Mouse (Mus musculus): ENCODE measurements at regions not wholly inside any gene's neighbourhood (a gene's known extent, or its start where the extent isn't known, plus 50 kb on each side); places are given as distances from the start of the nearest gene placed in this dataset.

DNA sequence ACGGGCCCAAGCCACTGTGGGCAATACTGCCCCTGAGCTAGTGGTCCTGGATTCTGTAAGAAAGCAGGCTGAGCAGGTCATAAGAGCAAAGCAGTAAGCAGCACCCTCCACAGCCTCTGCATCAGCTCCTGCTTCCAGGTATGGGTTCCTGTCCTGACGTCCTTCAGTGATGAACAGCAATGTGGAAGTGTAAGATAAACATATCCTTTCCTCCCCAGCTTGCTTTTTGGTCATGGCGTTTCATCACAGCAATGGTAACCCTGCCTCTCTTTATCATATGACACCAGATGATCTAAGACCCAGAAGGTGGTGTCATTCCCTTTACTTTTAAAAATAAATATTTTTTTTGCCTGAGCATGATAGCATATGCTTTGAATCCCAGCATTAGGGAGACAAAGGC, 138.9 kb upstream of the Lhx1 start:
- no peak overlapping the region for H3K4me2 ChIP-seq (ENCODE audit: low read depth, low read length, severe bottlenecking)
- no peak for DNase-seq (ENCODE audit: low spot score)
- H3K36me3 ChIP-seq (ENCODE audit: control insufficient read depth, insufficient read depth, low read length) = no peaks in the 10 kb centered on the region
- H3K27me3 ChIP-seq (ENCODE audit: control insufficient read depth, insufficient read depth, low read length) = no peaks in the 10 kb centered on the region
- H3K9ac ChIP-seq (ENCODE audit: low read length) = no peak overlapping the region
- no peak overlapping the region for H3K27ac ChIP-seq (ENCODE audit: low read depth, low read length)
- no peak for ATAC-seq (replicated peaks; ENCODE audit: low FRiP score)
- WGBS = 88% methylated on average over 3 of the region's 3 CpGs
- H3K4me1 ChIP-seq (replicated peaks; ENCODE audit: control insufficient read depth, insufficient read depth, low read length) = 0 out of 2 replicates have a peak, but pooled peaks cover 2% of the 10 kb centered on the region
- no peaks in the 10 kb centered on the region for H3K9me3 ChIP-seq (ENCODE audit: control insufficient read depth, low read length)
- H3K4me3 ChIP-seq (ENCODE audit: low read depth, low read length) = no peak overlapping the region

DNA sequence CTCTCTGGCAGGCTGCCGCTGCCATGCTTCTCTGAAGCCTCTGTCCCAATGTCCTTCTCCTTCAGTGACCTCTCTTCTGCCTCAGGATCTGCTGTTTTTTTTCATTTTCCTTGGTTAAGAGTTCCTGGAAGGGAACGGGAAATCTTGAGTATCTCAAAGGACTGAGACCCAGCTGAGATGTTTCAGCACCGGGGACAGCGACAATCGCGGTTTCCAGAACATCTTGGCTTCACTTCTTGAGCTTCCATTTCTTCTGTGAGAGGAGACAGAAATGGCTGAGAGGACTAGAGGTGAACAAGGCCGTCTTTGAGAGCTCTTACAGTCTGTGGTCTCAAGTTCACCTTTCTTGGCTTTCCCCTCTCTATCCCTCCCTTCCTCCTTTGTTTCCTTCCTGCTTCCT, 136.6 kb upstream of the Lhx1 start:
- no peak for ATAC-seq (replicated peaks; ENCODE audit: low FRiP score)
- 12% methylated on average over 7 of the region's 7 CpGs for WGBS
- Histone ChIP-seq H3K9me3 (ENCODE audit: control insufficient read depth, low read length) (no peaks in the 10 kb centered on the region), H3K4me3 (ENCODE audit: low read depth, low read length) (no peak overlapping the region), H3K4me2 (ENCODE audit: low read depth, low read length, severe bottlenecking) (no peak overlapping the region), H3K9ac (ENCODE audit: low read length) (no peak overlapping the region), H3K4me1 (replicated peaks; ENCODE audit: control insufficient read depth, insufficient read depth, low read length) (0 out of 2 replicates have a peak, but pooled peaks cover 2% of the 10 kb centered on the region), H3K36me3 (ENCODE audit: control insufficient read depth, insufficient read depth, low read length) (no peaks in the 10 kb centered on the region), H3K27ac (ENCODE audit: low read depth, low read length) (no peak overlapping the region), H3K27me3 (ENCODE audit: control insufficient read depth, insufficient read depth, low read length) (no peaks in the 10 kb centered on the region)
- peak; percentile 81 for DNase-seq (ENCODE audit: low spot score)

DNA sequence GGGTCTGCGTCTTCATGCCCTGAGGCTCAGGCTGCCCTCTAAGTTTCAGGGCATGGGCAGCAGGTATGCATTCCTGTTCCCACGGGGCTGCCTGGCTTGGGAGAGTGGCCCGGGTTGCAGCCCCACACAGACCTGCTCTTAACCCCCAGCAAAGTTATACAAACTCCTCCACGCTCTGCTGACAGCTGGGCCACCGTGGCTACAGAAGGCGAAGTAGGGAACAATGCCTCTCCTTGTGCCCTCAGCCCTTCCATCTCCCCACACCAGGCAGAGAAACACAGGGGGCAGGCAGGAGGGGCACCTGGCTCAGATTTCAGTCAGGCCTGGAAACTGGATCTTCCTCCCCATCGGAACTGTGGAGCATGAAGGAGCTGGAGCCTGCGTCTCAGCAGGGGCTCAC, 135.5 kb upstream of the Lhx1 start:
- Histone ChIP-seq H3K4me3 (ENCODE audit: low read depth, low read length) (no peak overlapping the region), H3K27ac (ENCODE audit: low read depth, low read length) (no peak overlapping the region), H3K4me2 (ENCODE audit: low read depth, low read length, severe bottlenecking) (no peak overlapping the region), H3K36me3 (ENCODE audit: control insufficient read depth, insufficient read depth, low read length) (no peaks in the 10 kb centered on the region), H3K9ac (ENCODE audit: low read length) (no peak overlapping the region), H3K4me1 (replicated peaks; ENCODE audit: control insufficient read depth, insufficient read depth, low read length) (0 out of 2 replicates have a peak, but pooled peaks cover 2% of the 10 kb centered on the region), H3K27me3 (ENCODE audit: control insufficient read depth, insufficient read depth, low read length) (no peaks in the 10 kb centered on the region), H3K9me3 (ENCODE audit: control insufficient read depth, low read length) (no peaks in the 10 kb centered on the region)
- 9% methylated on average over 8 of the region's 8 CpGs for WGBS
- ATAC-seq (replicated peaks; ENCODE audit: low FRiP score) (no peak), DNase-seq (ENCODE audit: low spot score) (no peak)

DNA sequence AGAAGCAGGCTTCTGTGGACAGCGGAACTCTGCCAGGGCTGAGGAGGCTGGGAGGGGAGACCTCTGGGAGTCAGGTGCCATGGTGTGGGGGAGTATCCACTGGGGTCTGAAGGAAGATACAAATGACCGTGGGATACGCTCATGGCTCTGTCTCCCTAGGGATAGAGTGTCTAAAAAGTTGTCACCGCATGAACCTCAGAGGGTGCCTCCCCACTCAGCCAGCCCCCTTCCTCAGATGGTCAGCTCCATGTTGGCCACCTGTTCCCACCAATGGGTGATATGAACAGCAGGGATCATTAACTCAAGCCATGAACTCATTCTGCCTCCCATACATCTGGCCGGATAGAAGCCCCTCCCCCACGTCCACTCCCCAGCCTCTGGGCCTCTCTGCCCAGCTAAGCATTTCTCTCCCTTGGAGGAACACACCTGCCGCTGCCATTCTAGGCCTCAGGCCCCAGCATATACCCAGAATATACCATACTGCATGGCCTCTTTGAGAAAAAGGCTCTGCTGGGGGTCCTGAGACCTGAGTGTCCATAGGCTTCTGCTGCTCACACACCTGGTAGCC, 134.1 kb upstream of the Lhx1 start:
- no peak for ATAC-seq (replicated peaks; ENCODE audit: low FRiP score)
- no peak for DNase-seq (ENCODE audit: low spot score)
- WGBS = 87% methylated on average over 7 of the region's 7 CpGs
- Histone ChIP-seq H3K36me3 (ENCODE audit: control insufficient read depth, insufficient read depth, low read length) (no peaks in the 10 kb centered on the region), H3K4me3 (ENCODE audit: low read depth, low read length) (no peak overlapping the region), H3K4me2 (ENCODE audit: low read depth, low read length, severe bottlenecking) (no peak overlapping the region), H3K27me3 (ENCODE audit: control insufficient read depth, insufficient read depth, low read length) (no peaks in the 10 kb centered on the region), H3K27ac (ENCODE audit: low read depth, low read length) (no peak overlapping the region), H3K9me3 (ENCODE audit: control insufficient read depth, low read length) (no peaks in the 10 kb centered on the region), H3K4me1 (replicated peaks; ENCODE audit: control insufficient read depth, insufficient read depth, low read length) (0 out of 2 replicates have a peak, but pooled peaks cover 2% of the 10 kb centered on the region), H3K9ac (ENCODE audit: low read length) (no peak overlapping the region)

DNA sequence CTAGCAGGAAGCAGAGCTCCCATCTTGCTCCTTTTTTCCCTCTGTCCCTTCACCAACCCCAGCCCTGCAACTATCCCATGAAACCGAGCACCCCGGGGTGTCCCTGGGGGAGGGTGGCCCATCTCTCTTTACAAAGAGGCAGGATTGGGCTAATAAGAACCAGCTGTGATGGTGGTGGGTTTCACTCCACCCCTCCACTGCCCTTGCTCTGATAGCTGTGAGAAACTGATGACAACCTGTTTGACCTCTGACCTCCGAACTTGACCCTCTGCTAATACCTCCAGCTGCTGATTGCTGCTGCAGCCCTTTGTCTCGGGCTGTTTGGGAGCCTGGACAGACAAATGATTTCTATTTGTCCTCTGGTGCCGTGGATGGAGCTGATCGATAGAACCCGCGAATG, 128.1 kb upstream of the Lhx1 start:
- 32% methylated on average over 8 of the region's 8 CpGs for WGBS
- no peaks in the 10 kb centered on the region for H3K36me3 ChIP-seq (ENCODE audit: control insufficient read depth, insufficient read depth, low read length)
- no peak overlapping the region for H3K27ac ChIP-seq (ENCODE audit: low read depth, low read length)
- H3K4me2 ChIP-seq (ENCODE audit: low read depth, low read length, severe bottlenecking) = no peak overlapping the region
- no peaks in the 10 kb centered on the region for H3K4me1 ChIP-seq (replicated peaks; ENCODE audit: control insufficient read depth, insufficient read depth, low read length)
- H3K4me3 ChIP-seq (ENCODE audit: low read depth, low read length) = no peak overlapping the region
- ATAC-seq (replicated peaks; ENCODE audit: low FRiP score) = no peak
- no peak overlapping the region for H3K9ac ChIP-seq (ENCODE audit: low read length)
- no peaks in the 10 kb centered on the region for H3K27me3 ChIP-seq (ENCODE audit: control insufficient read depth, insufficient read depth, low read length)
- no peak for DNase-seq (ENCODE audit: low spot score)
- no peaks in the 10 kb centered on the region for H3K9me3 ChIP-seq (ENCODE audit: control insufficient read depth, low read length)

DNA sequence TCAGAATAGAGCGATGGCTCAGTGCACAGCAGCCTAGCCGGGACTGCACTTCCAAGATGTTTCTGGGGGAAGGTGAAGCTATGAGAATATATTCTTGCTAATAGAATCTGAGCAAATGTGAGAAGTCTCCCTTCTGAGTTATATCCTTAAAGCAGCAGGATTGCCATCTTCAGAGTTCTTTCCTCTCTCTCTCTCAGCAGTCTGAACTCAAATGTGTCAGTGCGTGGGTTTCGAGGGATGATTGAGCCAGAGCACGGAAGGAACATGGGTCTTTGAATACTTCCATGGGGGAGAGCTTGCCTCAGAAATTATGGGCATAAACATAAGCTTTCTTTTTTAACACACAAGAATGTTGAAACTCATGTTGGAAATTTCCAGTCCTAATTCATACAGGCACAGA, 123.6 kb upstream of the Lhx1 start:
- no peak overlapping the region for H3K9ac ChIP-seq (ENCODE audit: low read length)
- H3K9me3 ChIP-seq (ENCODE audit: control insufficient read depth, low read length) = no peaks in the 10 kb centered on the region
- DNase-seq (ENCODE audit: low spot score) (no peak), ATAC-seq (replicated peaks; ENCODE audit: low FRiP score) (no peak)
- H3K27me3 ChIP-seq (ENCODE audit: control insufficient read depth, insufficient read depth, low read length) = no peaks in the 10 kb centered on the region
- H3K4me3 ChIP-seq (ENCODE audit: low read depth, low read length) = no peak overlapping the region
- no peaks in the 10 kb centered on the region for H3K4me1 ChIP-seq (replicated peaks; ENCODE audit: control insufficient read depth, insufficient read depth, low read length)
- 98% methylated on average over 5 of the region's 5 CpGs for WGBS
- no peak overlapping the region for H3K27ac ChIP-seq (ENCODE audit: low read depth, low read length)
- H3K36me3 ChIP-seq (ENCODE audit: control insufficient read depth, insufficient read depth, low read length) = no peaks in the 10 kb centered on the region
- H3K4me2 ChIP-seq (ENCODE audit: low read depth, low read length, severe bottlenecking) = no peak overlapping the region

DNA sequence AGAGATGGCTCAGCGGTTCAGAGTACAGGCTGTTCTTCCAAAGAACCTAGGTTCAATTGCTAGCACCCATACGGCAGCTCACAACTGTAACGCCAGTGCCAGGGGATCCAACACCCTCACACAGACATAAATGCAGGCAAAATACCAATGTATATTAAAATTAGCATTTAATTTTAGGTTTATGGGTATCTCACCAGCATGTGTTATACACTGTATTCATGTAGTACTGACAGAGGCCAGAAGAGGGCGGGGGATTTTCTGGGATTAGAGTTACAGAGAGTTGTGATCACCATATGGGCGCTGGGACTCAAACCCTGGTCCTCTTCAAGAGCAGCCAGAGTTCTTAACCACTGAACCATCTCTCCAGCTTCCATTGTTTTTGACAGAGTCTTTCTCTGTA, 121.8 kb upstream of the Lhx1 start:
- H3K4me2 ChIP-seq (ENCODE audit: low read depth, low read length, severe bottlenecking) = no peak overlapping the region
- no peak overlapping the region for H3K27ac ChIP-seq (ENCODE audit: low read depth, low read length)
- H3K36me3 ChIP-seq (ENCODE audit: control insufficient read depth, insufficient read depth, low read length) = no peaks in the 10 kb centered on the region
- H3K4me1 ChIP-seq (replicated peaks; ENCODE audit: control insufficient read depth, insufficient read depth, low read length) = 0 out of 2 replicates have a peak, but pooled peaks cover 2% of the 10 kb centered on the region
- no peak overlapping the region for H3K9ac ChIP-seq (ENCODE audit: low read length)
- ATAC-seq (replicated peaks; ENCODE audit: low FRiP score) (no peak), DNase-seq (ENCODE audit: low spot score) (peak; percentile 39)
- H3K27me3 ChIP-seq (ENCODE audit: control insufficient read depth, insufficient read depth, low read length) = peaks cover 12% of the 10 kb centered on the region
- H3K9me3 ChIP-seq (ENCODE audit: control insufficient read depth, low read length) = no peaks in the 10 kb centered on the region
- WGBS = 94% methylated on average over 5 of the region's 5 CpGs
- no peak overlapping the region for H3K4me3 ChIP-seq (ENCODE audit: low read depth, low read length)

DNA sequence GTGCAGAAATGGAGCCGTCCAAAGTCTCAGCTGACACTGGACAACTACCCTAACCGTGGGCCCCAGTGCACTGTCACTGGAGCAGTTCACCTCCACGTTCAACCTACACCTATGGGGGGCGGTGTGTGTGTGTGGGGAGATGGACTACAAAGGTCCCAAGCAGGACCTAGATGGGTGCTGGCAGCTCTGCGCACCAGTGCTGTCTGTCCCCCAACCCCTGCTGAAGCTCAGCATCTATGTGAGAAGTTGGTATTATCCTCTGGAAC, 117.7 kb upstream of the Lhx1 start:
- no peaks in the 10 kb centered on the region for H3K9me3 ChIP-seq (ENCODE audit: control insufficient read depth, low read length)
- H3K9ac ChIP-seq (ENCODE audit: low read length) = peak overlapping the region; percentile 81; the same call in 1 of the 2 replicates
- peaks cover 31% of the 10 kb centered on the region for H3K27me3 ChIP-seq (ENCODE audit: control insufficient read depth, insufficient read depth, low read length)
- 48% methylated on average over 5 of the region's 5 CpGs for WGBS
- no peak overlapping the region for H3K27ac ChIP-seq (ENCODE audit: low read depth, low read length)
- H3K4me1 ChIP-seq (replicated peaks; ENCODE audit: control insufficient read depth, insufficient read depth, low read length) = peaks cover 10% of the 10 kb centered on the region; the same call in 1 of the 2 replicates
- no peak overlapping the region for H3K4me3 ChIP-seq (ENCODE audit: low read depth, low read length)
- peak overlapping the region; percentile 90 for H3K4me2 ChIP-seq (ENCODE audit: low read depth, low read length, severe bottlenecking)
- no peak for DNase-seq (ENCODE audit: low spot score)
- no peaks in the 10 kb centered on the region for H3K36me3 ChIP-seq (ENCODE audit: control insufficient read depth, insufficient read depth, low read length)
- no peak for ATAC-seq (replicated peaks; ENCODE audit: low FRiP score)

DNA sequence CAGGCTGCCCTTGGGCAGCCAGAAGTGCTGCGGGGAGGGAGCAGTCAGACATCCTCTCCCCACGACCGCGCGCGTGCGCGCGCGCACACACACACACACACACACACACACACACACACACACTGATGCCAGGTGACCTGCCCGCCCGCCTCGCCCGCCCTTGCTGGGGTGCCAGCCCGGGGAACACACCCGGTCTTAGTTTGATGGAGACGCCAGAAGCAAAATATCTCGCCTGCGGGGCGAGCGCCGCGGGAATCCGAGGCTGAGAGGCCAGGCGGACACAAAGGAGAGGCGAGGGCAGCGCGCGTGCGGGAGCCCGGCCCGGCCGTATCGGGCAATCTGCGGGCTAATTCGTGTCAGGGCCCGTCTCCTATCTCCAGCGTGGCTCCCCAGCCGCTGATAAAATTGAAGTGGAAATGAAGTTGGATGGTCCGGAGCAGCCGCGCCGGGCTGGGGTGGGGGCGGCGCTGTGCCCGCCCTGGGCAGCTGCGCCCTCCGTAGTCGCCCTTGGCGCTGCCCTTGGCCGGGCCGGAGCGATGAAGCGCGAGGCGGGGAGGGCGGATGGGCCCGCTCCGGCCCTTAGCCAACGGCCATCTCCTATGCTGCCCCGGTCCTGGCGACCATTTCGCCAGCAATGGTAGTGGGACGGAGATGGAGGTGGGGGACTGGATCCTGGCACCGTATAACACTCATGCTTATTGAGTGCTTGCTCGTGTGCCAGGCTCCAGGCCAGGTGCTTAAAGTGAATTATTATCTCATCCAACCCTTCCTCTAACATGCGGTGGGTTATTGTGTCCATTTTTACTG, 117.2 kb upstream of the Lhx1 start:
- Histone ChIP-seq H3K4me3 (ENCODE audit: low read depth, low read length) (peak overlapping the region; percentile 43), H3K36me3 (ENCODE audit: control insufficient read depth, insufficient read depth, low read length) (no peaks in the 10 kb centered on the region), H3K9ac (ENCODE audit: low read length) (peak overlapping the region; percentile 81), H3K27me3 (ENCODE audit: control insufficient read depth, insufficient read depth, low read length) (peaks cover 31% of the 10 kb centered on the region), H3K9me3 (ENCODE audit: control insufficient read depth, low read length) (no peaks in the 10 kb centered on the region), H3K4me2 (ENCODE audit: low read depth, low read length, severe bottlenecking) (peak overlapping the region; percentile 90), H3K4me1 (replicated peaks; ENCODE audit: control insufficient read depth, insufficient read depth, low read length) (peaks cover 14% of the 10 kb centered on the region; the same call in 1 of the 2 replicates), H3K27ac (ENCODE audit: low read depth, low read length) (no peak overlapping the region)
- ATAC-seq (replicated peaks; ENCODE audit: low FRiP score) (peak; percentile 46; the same call in 1 of the 2 replicates), DNase-seq (ENCODE audit: low spot score) (peak; percentile 74)
- 1% methylated on average over 62 of the region's 67 CpGs for WGBS

All from forebrain, embryonic 11.5 days (tissue).